Mouse (Mus musculus) retina, postnatal 7 days (tissue): ENCODE measurements around the gene Prl8a9.

Source experiments
- DNase-seq: peaks from one replicate; pipeline ENCODE4 v3.0.0-alpha.2; 2012; ENCODE audit warnings: low read depth, low spot score

The Prl8a9 gene

DNA sequence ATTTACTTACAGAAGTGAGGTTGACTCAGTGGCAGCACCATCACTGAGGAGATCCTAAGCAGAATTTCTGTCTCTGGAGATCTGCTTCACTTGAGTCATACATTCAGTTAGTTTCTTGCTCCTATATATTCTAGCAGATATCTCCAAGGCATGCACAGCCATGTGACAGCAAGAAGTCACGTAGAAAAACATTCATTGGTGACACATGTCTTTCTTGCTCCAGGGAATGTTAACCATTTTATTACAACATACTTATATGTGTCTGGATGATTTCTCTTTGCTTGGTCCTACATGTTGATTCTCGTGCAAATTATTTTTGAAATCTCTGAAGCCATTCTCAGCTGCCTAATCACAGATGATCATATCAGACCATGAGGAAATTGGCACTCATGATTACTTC lies at the start of gene Prl8a9:
Prl8a9 (minus strand) TSS at position 101 of the 400 bp plus-strand sequence.
- no peak for DNase-seq

- no peak for DNase-seq
Observed at GRCm38 (mm10) chr13:27610482-27610881, 46.1 kb upstream of the Prl8a9 start, which contains the start of gene Prl7b1. Prl7b1 (minus strand) TSS chr13:27610582.

- DNase-seq = no peak
Observed at GRCm38 (mm10) chr13:27582071-27582470, 17.7 kb upstream of the Prl8a9 start, which contains the start of gene Prl8a1. Prl8a1 (minus strand) TSS chr13:27582171.

GRCm38 (mm10) chr13:27553336-27553735 lies 11.1 kb downstream of the Prl8a9 start:
- DNase-seq = no peak

- DNase-seq = no peak
Observed at GRCm38 (mm10) chr13:27523156-27523555, 41.2 kb downstream of the Prl8a9 start.

DNA sequence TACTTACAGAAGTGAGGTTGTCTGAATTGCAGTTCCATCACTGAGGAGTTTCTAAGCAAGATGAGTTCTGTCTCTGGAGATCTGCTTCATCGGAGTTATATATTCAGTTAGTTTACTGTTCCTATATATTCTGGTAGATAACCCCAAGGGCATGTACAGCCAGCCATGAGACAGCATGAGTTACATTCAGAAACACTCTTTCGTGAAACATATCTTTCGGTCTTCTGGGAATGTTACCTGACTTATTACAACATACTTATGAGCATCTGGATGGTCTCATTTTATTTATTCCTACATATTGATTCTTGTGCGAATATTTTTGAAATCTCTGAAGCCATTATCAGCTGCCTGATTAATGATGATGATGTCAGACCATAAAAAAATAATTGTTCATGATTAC lies 51.3 kb downstream of the Prl8a9 start, which contains the start of gene Prl8a8:
Prl8a8 (minus strand) TSS at position 101 of the 400 bp plus-strand sequence.
- no peak for DNase-seq
